Mouse (Mus musculus) thymus, adult 2 months (tissue): ENCODE results near the gene Il10rb. TPM values are rescaled to one million over a fixed set of nuclear protein-coding genes. Genes with fewer than 3 reads are reported as not detected.
A peak's percentile ranks its signal among the peaks of the same experiment; 100 is the strongest.

ENCODE experiments used
- DNase-seq: peaks from one replicate; pipeline ENCODE4 v3.0.0; 2021
- H3K27ac ChIP-seq: fragments of 200-500 bp; 2 replicates; pipeline ENCODE4 v1.5.1; 2012; ENCODE audit warnings: low read length, control low read depth; ENCODE audit not compliant: control insufficient read depth, insufficient read depth
- H3K27me3 ChIP-seq: fragments of 200-500 bp; 2 replicates; pipeline ENCODE4 v1.6.1; 2012; ENCODE audit warnings: mild to moderate bottlenecking, low read length, moderate library complexity, mixed read lengths; ENCODE audit not compliant: control insufficient read depth, insufficient read depth
- H3K36me3 ChIP-seq: fragments of 200-500 bp; 2 replicates; pipeline ENCODE4 v1.6.1; 2012; ENCODE audit warnings: mild to moderate bottlenecking, low read length, moderate library complexity; ENCODE audit not compliant: control insufficient read depth, insufficient read depth
- H3K4me1 ChIP-seq: fragments of 200-500 bp; replicated peaks from 2 replicates; pipeline ENCODE4 v1.6.1; 2012; ENCODE audit warnings: low read length; ENCODE audit not compliant: control insufficient read depth, insufficient read depth
- H3K4me3 ChIP-seq: fragments of 200-500 bp; 2 replicates; pipeline ENCODE4 v1.5.1; 2012; ENCODE audit warnings: mild to moderate bottlenecking, low read length, control low read depth, moderate library complexity; ENCODE audit not compliant: control insufficient read depth, insufficient read depth
- CTCF ChIP-seq: fragments of 200-500 bp; IDR thresholded peaks from 2 replicates; pipeline ENCODE4 v1.5.1; 2012; ENCODE audit warnings: mild to moderate bottlenecking, control low read depth, low read length, moderate library complexity, borderline replicate concordance; ENCODE audit not compliant: control insufficient read depth, poor library complexity, insufficient read depth; ENCODE audit errors: extremely low read depth
- POLR2A ChIP-seq: fragments of 200-500 bp; IDR thresholded peaks from 2 replicates; pipeline ENCODE4 v1.6.1; 2012; ENCODE audit warnings: mild to moderate bottlenecking, low read length, control low read depth, moderate library complexity; ENCODE audit not compliant: control insufficient read depth, poor library complexity, insufficient read depth; ENCODE audit errors: extremely low read depth
- WGBS: fragments of 180-500 bp; shearing (Covaris S2); methylation state at CpG from one replicate; pipeline ENCODE4 v1.1.7; 2018; 5-methylcytosine and 5-hydroxymethylcytosine counted together
- polyA plus RNA-seq: library from polyadenylated mRNA; depleted of rRNA; stranded (reverse); fragments of >200 nt; gene quantifications from 2 replicates; pipeline ENCODE4 v1.2.3, GENCODE M21; 2012

The Il10rb gene
- polyA plus RNA-seq, 1 experiment = 35.6 TPM

DNA sequence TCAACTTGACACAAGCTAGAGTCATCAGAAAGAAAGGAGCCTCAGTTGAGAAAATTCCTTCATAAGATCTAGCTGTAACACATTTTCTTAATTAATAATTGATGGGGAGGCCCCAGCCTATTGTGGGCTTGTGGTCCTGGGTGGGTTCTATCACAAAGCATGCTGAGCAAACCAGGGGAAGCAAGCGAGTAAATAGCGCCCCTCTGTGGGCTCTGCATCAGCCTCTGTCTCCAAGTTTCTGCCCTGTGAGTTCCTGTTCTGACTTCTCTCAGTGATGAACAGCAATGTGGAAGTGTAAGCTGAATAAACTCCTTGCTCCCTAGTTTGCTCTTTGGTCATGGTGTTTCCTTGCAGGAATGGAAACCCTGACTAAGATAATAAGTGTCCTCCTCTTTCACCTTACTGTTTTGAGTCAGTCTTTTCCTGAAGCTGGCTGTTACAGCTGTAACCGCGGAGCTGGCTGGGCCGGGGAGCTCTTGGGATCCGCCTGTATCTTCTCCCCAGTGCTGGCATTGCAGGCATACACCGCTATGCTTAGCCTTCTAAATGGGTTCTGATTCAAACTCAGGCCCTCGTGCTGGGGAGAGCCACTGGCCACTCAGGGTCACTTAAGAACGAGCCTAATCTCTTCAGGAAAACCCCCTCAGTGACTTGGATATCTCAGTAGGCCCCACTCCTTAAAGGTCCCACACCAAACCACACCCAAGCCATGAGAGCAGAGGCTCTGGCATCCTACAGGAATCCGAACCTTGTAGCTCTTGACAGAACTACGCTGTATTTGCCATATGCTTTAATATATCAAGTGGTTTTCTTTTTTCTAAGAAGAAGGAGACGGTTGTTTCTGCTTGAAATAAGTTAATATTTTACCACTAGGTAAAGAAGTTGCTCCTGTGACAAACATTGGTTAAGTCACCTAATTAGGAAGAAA is 44.4 kb downstream of the Il10rb start:
- TF ChIP-seq POLR2A (no peak), CTCF (no peak)
- Histone ChIP-seq H3K27me3 (no peaks in the 10 kb centered on the region), H3K36me3 (no peaks in the 10 kb centered on the region), H3K4me3 (no peak overlapping the region), H3K27ac (no peak overlapping the region), H3K4me1 (peaks cover 65% of the 10 kb centered on the region)
- WGBS = 96% methylated on average over 12 of the region's 12 CpGs
- DNase-seq = no peak

DNA sequence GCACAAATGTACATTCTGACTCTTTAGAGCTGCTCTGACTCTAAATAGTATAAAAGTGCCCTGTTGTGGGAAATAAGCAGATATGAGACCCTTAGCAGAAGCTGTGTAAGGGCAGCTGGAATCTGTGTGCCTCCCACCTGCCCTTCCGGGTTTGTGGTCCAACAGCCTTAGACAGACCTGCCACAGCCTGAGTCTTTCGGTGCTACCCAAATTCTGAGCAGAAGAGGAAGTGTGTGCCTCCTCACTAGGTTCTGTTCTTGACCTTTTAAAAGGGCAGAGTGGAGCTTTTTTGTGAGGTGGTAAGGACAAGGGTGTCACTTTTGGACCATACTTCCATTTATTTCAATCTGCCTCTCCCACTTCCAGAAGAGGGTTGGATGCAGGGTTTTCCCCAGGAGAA is 46.0 kb downstream of the Il10rb start:
- DNase-seq = peak; percentile 57
- Histone ChIP-seq H3K27me3 (no peaks in the 10 kb centered on the region), H3K4me1 (peaks cover 58% of the 10 kb centered on the region), H3K27ac (peak overlapping the region; percentile 63), H3K4me3 (no peak overlapping the region), H3K36me3 (no peaks in the 10 kb centered on the region)
- TF ChIP-seq POLR2A = no peak
- no peak for TF ChIP-seq CTCF
- WGBS = 4% methylated on average over 2 of the region's 2 CpGs

- Histone ChIP-seq H3K27me3 (no peaks in the 10 kb centered on the region), H3K4me1 (peaks cover 55% of the 10 kb centered on the region), H3K36me3 (no peaks in the 10 kb centered on the region), H3K27ac (peak overlapping the region; percentile 63), H3K4me3 (no peak overlapping the region)
- WGBS = 9% methylated on average over 6 of the region's 6 CpGs
- no peak for DNase-seq
- TF ChIP-seq POLR2A = no peak
Measured at GRCm38 (mm10) chr16:91452363-91452896, 46.5 kb downstream of the Il10rb start.

- no peak for DNase-seq
- no peaks in the 10 kb centered on the region for H3K27me3 ChIP-seq
- peaks cover 52% of the 10 kb centered on the region for H3K4me1 ChIP-seq
- H3K36me3 ChIP-seq = no peaks in the 10 kb centered on the region
- 52% methylated on average over 4 of the region's 4 CpGs for WGBS
- TF ChIP-seq POLR2A (no peak), CTCF (no peak)
- H3K4me3 ChIP-seq = no peak overlapping the region
- no peak overlapping the region; the same call in 1 of the 2 replicates for H3K27ac ChIP-seq
Measured at GRCm38 (mm10) chr16:91455868-91456267, 49.9 kb downstream of the Il10rb start.

DNA sequence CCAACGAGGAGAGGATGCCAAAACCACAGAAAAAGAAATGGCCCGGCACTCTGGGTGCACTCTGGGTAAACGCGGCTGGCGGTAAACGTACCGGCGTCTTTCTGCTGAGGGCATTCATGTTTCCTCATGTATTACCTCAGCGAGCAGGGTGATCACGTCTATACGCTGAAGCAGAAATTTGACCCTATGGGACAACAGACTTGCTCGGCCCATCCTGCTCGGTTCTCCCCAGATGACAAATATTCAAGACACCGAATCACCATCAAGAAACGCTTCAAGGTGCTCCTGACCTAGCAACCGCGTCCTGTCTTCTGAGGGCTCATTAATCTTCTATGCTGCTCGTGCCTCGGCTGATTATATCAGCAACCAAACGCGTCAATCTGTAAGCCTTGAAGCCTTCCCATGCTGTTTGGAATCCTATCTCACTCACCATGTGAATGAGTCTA is 52.4 kb downstream of the Il10rb start:
- peaks cover 50% of the 10 kb centered on the region for H3K4me1 ChIP-seq
- H3K4me3 ChIP-seq = peak overlapping the region; percentile 68
- no peaks in the 10 kb centered on the region for H3K36me3 ChIP-seq
- WGBS = 4% methylated on average over 21 of the region's 21 CpGs
- TF ChIP-seq POLR2A (no peak), CTCF (no peak)
- peak overlapping the region; percentile 94 for H3K27ac ChIP-seq
- no peaks in the 10 kb centered on the region for H3K27me3 ChIP-seq
- peak; percentile 85 for DNase-seq

- peak overlapping the region; percentile 30 for H3K4me3 ChIP-seq
- H3K36me3 ChIP-seq = no peaks in the 10 kb centered on the region
- peaks cover 47% of the 10 kb centered on the region for H3K4me1 ChIP-seq
- no peak for DNase-seq
- H3K27me3 ChIP-seq = no peaks in the 10 kb centered on the region
- 42% methylated on average over 5 of the region's 5 CpGs for WGBS
- peak overlapping the region; percentile 97 for H3K27ac ChIP-seq
- no peak for TF ChIP-seq CTCF
- no peak for TF ChIP-seq POLR2A
Measured at GRCm38 (mm10) chr16:91458976-91459375, 53.0 kb downstream of the Il10rb start.
